Mouse (Mus musculus): Measurements from ENCODE around the gene Gm4767.
"Not testable (repeated sequence)": the region's sequence is repeated elsewhere in the genome, so short reads cannot be mapped to it uniquely, and the experiment has no call there.

Gene Gm4767

DNA sequence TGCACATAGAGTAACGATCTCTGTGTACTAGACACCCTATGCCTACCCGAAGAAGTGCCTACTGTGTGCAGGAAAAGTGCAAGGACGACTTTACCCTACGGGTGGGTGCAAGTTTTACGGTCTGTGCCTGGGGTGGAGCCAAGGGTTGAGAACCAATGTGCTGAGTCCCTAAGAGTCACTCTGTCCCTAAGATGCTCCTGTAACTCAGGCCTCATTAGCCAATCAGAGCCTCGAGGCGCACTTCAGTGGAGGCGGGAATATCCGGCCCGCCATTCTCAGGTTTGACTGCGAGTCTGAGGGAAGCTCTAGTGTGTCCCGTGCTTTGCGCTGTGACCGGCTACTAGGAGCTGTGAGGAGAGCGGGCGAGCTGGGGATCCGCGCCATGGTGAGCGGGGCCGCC, at the start of gene Gm4767:
Gene Gm4767 (plus strand): TSS at position 288 of the 400 bp plus-strand sequence.
- peak; percentile 1 for DNase-seq

DNA sequence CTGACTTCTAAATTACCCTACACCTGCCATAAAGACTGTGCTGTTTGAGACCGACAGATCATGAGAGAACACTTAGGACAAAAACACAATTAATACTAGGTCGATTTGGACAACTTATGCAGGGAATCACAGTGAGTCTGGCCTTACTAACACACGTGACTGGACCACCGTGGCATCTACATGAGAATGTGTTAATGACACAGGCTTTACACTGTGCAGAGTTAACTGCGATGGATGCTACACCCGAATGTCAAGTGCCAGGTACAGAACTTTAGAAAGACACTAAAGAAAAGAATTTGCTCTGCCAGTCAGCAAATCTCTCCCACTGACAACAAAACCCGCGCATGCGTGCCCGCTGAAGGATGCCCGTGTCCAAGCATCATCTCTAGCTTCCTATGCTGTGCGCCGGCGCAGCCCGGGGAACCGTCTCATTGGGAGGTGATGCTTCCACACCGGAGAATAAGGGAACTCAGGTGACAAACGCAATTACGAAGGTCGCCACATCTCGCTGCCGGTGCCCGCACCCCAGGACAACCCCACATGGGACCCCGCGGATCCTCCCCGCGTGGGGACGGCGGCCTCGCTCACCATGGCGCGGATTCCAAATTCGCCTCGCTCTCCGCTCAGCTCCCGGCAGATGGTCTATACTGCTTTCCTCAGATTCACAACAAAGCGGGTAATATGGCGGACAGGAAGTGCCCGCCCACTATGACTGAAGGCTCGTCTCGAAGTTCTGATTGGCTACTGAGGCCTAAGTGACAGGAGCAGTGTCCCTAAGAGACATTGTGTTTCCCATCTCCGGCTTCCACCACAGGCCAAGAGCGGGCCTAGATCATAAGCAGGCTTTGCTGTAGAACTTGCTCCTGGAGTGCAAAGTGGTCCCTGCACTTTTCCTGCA, 41.2 kb upstream of the Gm4767 start, which contains the start of gene Gm3055:
Gene Gm3055 (minus strand): TSS at position 656 of the 898 bp plus-strand sequence.
- DNase-seq = not testable (repeated sequence)

DNA sequence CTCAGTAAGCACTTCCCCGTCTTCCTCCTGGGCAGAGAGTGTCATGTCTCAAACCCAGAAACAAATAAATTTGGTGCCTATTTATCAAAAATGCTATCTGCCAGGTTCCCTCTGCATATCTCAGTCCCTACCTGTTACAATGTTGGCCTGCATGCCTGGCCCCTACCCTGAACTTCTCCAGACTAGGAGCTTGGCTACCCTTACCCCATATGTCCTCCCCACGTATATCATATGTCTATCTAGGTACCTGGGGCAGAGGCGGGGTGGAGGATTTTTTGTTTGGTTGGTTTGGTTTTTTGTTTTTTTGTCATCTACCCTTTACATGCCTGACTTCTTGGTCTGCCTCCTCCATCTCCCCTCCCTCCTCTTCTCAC, 40.6 kb upstream of the Gm4767 start:
- not testable (repeated sequence) for DNase-seq

DNA sequence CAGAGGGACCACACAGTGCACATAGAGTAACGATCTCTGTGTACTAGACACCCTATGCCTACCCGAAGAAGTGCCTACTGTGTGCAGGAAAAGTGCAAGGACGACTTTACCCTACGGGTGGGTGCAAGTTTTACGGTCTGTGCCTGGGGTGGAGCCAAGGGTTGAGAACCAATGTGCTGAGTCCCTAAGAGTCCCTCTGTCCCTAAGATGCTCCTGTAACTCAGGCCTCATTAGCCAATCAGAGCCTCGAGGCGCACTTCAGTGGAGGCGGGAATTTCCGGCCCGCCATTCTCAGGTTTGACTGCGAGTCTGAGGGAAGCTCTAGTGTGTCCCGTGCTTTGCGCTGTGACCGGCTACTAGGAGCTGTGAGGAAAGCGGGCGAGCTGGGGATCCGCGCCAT, 34.2 kb downstream of the Gm4767 start:
- DNase-seq = not testable (repeated sequence)

DNA sequence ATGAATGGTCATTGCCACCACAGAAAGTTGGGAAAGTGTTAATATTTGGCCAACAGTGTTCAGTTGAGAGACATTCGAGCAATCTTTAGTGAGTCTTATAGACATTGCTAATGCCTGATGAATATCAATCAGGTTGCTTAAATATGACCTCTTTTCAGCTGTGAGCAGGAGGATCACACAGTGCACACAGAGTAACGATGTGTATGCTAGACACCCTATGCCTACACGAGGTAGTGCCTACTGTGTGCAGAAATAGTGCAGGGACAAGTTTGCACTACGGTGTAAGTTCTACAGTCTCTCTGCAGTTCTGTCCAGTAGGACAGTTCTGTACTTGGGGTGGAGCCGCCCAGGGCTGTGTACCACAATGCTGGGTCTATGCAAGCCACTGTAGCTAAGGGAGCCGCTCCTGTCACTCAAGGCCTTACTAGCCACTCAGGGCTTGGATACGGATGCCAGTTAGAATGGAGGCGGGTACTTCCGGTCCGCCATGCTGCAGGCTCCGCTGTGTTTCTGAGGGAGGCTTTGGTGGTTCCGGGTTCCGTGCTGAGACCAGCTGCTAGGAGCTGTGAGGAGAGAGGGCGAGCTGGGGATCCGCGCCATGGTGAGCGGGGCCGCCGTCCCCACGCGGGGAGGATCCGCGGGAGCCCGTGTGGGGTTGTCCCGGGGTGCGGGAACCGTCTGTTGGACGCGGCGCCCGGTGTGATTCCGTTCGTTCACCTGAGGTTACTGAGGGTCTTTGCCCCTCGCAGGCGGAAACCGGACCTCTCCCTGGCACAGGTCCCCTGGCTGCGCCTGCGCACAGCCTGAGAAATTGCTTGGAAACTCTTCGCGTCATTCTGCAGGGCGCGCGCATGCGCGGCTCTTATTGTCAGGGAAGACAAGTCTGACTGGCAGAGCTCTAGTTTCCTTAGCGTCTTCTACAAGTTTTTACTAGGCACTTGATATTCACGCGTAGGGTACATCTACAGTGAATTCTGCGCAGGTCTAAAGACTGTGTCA, 51.7 kb downstream of the Gm4767 start, which contains the start of gene Gm32687:
Gene Gm32687 (plus strand): TSS at position 526 of the 999 bp plus-strand sequence.
- DNase-seq = not testable (repeated sequence)
